Mouse (Mus musculus) duodenum, adult 2 months (tissue): ENCODE measurements around the gene Mitf. TPM values are rescaled to one million over a fixed set of nuclear protein-coding genes. Genes with fewer than 3 reads are reported as not detected.

Experiments
- polyA plus RNA-seq: library from polyadenylated mRNA; depleted of rRNA; stranded (reverse); fragments of >200 nt; gene quantifications from 2 replicates; pipeline ENCODE4 v1.2.3, GENCODE M21; 2012; ENCODE audit warnings: low replicate concordance; rRNA removed

Gene Mitf
- 0.17 and 0.77 TPM in 2 replicates for polyA plus RNA-seq

DNA sequence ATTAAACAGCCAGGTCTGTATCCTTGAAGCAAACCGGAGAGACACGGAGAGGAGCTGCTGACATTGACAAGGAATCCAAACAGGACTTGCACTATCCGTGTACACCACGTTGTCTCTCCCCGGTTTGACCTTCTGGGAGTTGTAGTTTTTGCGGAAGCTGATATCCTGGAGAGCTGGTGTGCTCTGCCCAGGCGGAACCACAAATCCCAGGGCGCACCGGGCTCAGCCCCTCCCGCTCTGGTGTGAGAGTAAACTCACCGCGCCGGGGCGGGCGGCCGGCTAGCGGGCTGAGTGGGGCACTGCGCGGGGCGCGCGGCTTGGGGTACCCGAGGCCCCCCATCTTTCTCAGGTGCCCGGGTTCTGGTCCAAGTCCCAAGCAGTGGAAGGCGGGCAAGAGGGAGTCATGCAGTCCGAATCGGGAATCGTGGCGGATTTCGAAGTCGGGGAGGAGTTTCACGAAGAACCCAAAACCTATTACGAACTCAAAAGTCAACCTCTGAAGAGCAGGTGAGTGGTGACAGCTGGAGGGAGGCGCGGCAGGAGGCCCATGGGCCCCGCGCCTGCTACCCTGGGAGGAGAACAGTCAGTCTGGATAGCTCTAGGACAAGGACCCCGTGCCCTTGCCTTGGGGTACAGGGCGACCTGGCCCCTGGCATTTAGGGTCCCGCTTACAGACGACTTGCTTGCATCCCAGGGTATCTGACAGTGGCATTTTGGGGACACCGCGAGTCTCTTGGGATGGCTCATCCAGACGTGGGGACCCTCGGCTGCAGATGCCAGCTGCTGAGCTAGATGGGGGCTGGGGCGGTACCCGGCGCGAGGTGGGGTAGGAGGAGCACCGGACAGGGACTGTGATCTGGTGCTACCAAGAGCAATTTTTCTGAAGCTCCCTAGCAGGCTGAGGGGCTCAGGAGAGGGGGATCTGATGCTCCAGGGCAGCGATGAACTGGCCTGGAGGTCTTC, at the start of gene Mitf:
Mitf (plus strand) TSS at position 272 of the 963 bp plus-strand sequence.

Other genes with a start within 250 kb of the Mitf start
- gene Frmd4b, start 189.5 kb upstream of the Mitf start, polyA plus RNA-seq, result 2.3 and 5.6 TPM in 2 replicates